Mouse (Mus musculus): Measurements from ENCODE around the gene Arhgef3.

Gene Arhgef3

GRCm38 (mm10) chr14:27381459-27381858 lies 266.8 kb downstream of the Arhgef3 start:
- no peak for DNase-seq (ENCODE audit: low spot score)

GRCm38 (mm10) chr14:27383321-27383830 lies 268.7 kb downstream of the Arhgef3 start:
- no peak for DNase-seq (ENCODE audit: low spot score)

GRCm38 (mm10) chr14:27384143-27384542 lies 269.4 kb downstream of the Arhgef3 start:
- no peak for DNase-seq (ENCODE audit: low spot score)

- DNase-seq (ENCODE audit: low spot score) = no peak
Measured at GRCm38 (mm10) chr14:27388616-27389015, 273.9 kb downstream of the Arhgef3 start.

- DNase-seq (ENCODE audit: low spot score) = no peak
Measured at GRCm38 (mm10) chr14:27389722-27390121, 275.0 kb downstream of the Arhgef3 start.

- DNase-seq (ENCODE audit: low spot score) = no peak
Measured at GRCm38 (mm10) chr14:27390663-27391062, 276.0 kb downstream of the Arhgef3 start.

GRCm38 (mm10) chr14:27391776-27392308 lies 277.1 kb downstream of the Arhgef3 start:
- no peak for DNase-seq (ENCODE audit: low spot score)

GRCm38 (mm10) chr14:27392660-27393059 lies 278.0 kb downstream of the Arhgef3 start:
- DNase-seq (ENCODE audit: low spot score) = no peak

- DNase-seq (ENCODE audit: low spot score) = no peak
Measured at GRCm38 (mm10) chr14:27393806-27394205, 279.1 kb downstream of the Arhgef3 start.

GRCm38 (mm10) chr14:27396424-27396823 lies 281.7 kb downstream of the Arhgef3 start:
- no peak for DNase-seq (ENCODE audit: low spot score)

- DNase-seq (ENCODE audit: low spot score) = no peak
Measured at GRCm38 (mm10) chr14:27397526-27397925, 282.8 kb downstream of the Arhgef3 start.

GRCm38 (mm10) chr14:27400495-27400894 lies 285.8 kb downstream of the Arhgef3 start:
- DNase-seq (ENCODE audit: low spot score) = no peak

- no peak for DNase-seq (ENCODE audit: low spot score)
Measured at GRCm38 (mm10) chr14:27401717-27402278, 287.1 kb downstream of the Arhgef3 start.

GRCm38 (mm10) chr14:27402332-27403250 lies 287.9 kb downstream of the Arhgef3 start:
- DNase-seq (ENCODE audit: low spot score) = no peak

GRCm38 (mm10) chr14:27405452-27405851 lies 290.8 kb downstream of the Arhgef3 start:
- DNase-seq (ENCODE audit: low spot score) = no peak

- no peak for DNase-seq (ENCODE audit: low spot score)
Measured at GRCm38 (mm10) chr14:27405947-27406346, 291.2 kb downstream of the Arhgef3 start.

GRCm38 (mm10) chr14:27408240-27408639 lies 293.5 kb downstream of the Arhgef3 start:
- DNase-seq (ENCODE audit: low spot score) = no peak

- DNase-seq (ENCODE audit: low spot score) = no peak
Measured at GRCm38 (mm10) chr14:27409662-27410061, 295.0 kb downstream of the Arhgef3 start.

- DNase-seq (ENCODE audit: low spot score) = no peak
Measured at GRCm38 (mm10) chr14:27411492-27411891, 296.8 kb downstream of the Arhgef3 start.

GRCm38 (mm10) chr14:27412699-27413098 lies 298.0 kb downstream of the Arhgef3 start:
- DNase-seq (ENCODE audit: low spot score) = no peak

GRCm38 (mm10) chr14:27413961-27414360 lies 299.3 kb downstream of the Arhgef3 start:
- DNase-seq (ENCODE audit: low spot score) = no peak

GRCm38 (mm10) chr14:27420816-27421215 lies 306.1 kb downstream of the Arhgef3 start:
- no peak for DNase-seq (ENCODE audit: low spot score)

GRCm38 (mm10) chr14:27422301-27422700 lies 307.6 kb downstream of the Arhgef3 start:
- no peak for DNase-seq (ENCODE audit: low spot score)

All from urinary bladder, postnatal 10 days (tissue).